Mouse (Mus musculus): ENCODE measurements around the gene Copa.

DNA sequence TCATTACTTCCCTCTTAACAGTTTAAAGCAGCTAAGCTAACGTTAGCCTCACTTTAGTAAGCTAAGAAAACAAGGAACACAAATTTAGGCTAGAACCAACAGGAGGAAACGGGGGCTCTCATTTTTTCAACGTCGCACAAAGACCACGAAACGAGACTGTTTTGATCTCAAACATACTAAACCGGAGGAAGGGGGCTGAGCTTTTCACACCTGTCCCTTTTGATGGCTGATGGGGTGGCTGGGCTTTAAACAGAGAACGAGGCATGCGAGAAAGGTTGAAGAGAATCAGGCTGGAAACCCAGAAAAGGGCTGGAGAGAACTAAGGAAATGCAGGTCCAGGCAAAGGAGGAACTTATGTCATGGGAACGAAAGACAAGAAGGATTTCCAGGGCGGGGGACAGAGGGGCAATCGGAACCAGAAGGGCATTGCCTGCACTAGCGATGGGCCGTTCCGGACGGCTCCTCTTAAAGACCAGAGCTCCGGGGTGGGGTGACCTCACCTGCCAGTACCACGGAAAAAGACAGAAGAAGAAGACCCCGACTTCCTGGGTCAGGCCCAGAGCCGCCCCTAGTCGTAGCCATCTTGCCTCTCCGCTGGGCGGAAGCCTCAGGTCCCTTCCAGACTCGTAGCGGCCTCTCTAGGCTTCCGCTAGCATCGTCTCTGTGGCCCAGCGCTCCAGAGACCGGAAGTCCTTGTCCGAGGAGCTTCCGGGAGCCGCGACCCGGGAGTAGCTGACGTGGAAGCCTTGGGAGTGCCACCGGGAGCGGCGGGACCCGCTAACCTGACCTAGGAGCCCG lies at the start of gene Copa, which contains the start of gene Ncstn:
- TF ChIP-seq POLR2A (IDR thresholded peaks at IDR 0.05; ENCODE audit: control insufficient read depth, extremely low read depth, insufficient read depth, low read length, poor library complexity) (peak; percentile 54; the same call in 1 of the 2 replicates), CTCF (IDR thresholded peaks at IDR 0.05; ENCODE audit: borderline replicate concordance, control insufficient read depth, extremely low read depth, insufficient read depth, low read length, poor library complexity) (0 out of 2 replicates have a peak, but pooled peaks have one; percentile 37)
